Comparison of ENCODE assay signal across 9 mouse cellular contexts in the genomic region with DNA sequence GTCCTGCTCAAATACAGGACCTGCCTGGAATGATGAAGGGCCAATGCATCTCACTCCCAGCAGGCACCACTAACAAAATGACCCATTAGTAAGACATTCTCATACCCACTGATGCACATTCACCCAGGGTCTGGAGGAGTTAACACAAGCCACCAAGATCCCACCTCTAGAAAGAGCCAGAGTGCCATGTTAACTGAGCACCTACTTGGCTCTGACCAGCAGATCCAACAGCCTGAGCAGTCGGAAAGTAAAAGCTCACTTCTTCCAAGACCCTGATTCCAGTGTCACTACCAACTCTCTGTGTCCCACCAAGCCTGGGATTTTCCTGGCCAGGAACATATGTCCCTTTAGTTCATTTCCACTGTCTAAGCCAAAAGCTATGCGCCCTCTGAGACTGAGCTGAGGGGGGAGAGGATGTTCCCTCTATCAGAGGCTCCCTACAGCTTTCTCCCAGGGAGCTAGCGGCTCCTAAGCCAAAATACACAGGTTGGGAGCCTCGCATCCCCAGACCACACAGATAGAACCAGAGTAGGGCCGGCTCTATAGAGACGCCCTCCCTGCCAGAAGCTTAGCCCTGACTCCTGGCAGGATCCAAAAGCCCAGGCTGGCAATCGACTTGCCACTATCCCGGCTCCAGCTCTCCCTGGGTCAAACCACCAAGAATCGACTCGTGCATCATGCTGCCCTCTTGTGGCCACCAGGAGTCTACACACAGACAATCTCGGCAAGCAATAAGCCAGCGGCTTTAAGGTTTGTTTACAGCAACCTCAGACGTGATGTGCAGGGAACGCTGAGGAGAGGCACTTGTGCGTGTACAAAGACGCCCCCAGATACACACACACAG.
DNase-seq lines count a peak whose midpoint lies in the region; ATAC-seq and TF ChIP-seq lines count a peak whose summit lies in the region.
"Had no signal": no experiment of that assay in that cellular context is flagged by ENCODE, and none has a peak within 500 bp of the region (broad histone marks: within the 10 kb centered on the region; RNA-seq: fewer than 3 reads in every experiment).

No protein-coding gene starts in this region.

- H3K27me3 ChIP-seq in G1E (ENCODE audit: insufficient read depth, low read length), result no peaks in the 10 kb centered on the region
- H3K27me3 ChIP-seq in embryonic facial prominence, embryonic 15.5 days, result peaks cover 22% of the 10 kb centered on the region; the same call in 1 of the 2 replicates
- H3K27me3 ChIP-seq in heart, postnatal 0 days (ENCODE audit: control insufficient read depth, insufficient read depth, low read length), result peaks cover 9% of the 10 kb centered on the region; the same call in 1 of the 2 replicates

- no peaks in the 10 kb centered on the region for H3K9me3 ChIP-seq in G1E (replicated peaks)
- no peaks in the 10 kb centered on the region for H3K9me3 ChIP-seq in embryonic facial prominence, embryonic 15.5 days (replicated peaks)
- H3K9me3 ChIP-seq in heart, postnatal 0 days (replicated peaks; ENCODE audit: control insufficient read depth, low read length), result no peaks in the 10 kb centered on the region

- H3K27ac ChIP-seq in bone marrow macrophage, adult 2 months (ENCODE audit: insufficient read depth, low read depth, low read length), result no peak overlapping the region
- no peak overlapping the region for H3K27ac ChIP-seq in embryonic facial prominence, embryonic 15.5 days (replicated peaks)
- no peak overlapping the region for H3K27ac ChIP-seq in heart, postnatal 0 days (ENCODE audit: low read depth)
- H3K27ac ChIP-seq: macrophage had no signal

- peak overlapping the region; percentile 31 for H3K4me2 ChIP-seq in embryonic facial prominence, embryonic 15.5 days (replicated peaks)
- H3K4me2 ChIP-seq in heart, postnatal 0 days (ENCODE audit: low read depth, low read length), result peak overlapping the region; percentile 36

- no peak for TF ChIP-seq EP300 in heart, postnatal 0 days (IDR thresholded peaks at IDR 0.05; ENCODE audit: low read depth)

- 13% methylated on average over 16 of the region's 16 CpGs for WGBS in embryonic facial prominence, embryonic 15.5 days
- 11% methylated on average over 16 of the region's 16 CpGs for WGBS in heart, postnatal 0 days

- no peak for TF ChIP-seq POLR2A in bone marrow macrophage, adult 2 months (IDR thresholded peaks at IDR 0.05; ENCODE audit: borderline replicate concordance, low read depth, low read length)

- no peak for ATAC-seq in G1E (ENCODE audit: extremely low read depth, insufficient number of reproducible peaks, low FRiP score, poor library complexity, severe bottlenecking)
- no peak; the same call in 1 of the 2 replicates for ATAC-seq in embryonic facial prominence, embryonic 15.5 days (ENCODE audit: insufficient number of reproducible peaks, low FRiP score, low TSS enrichment, low read depth)
- ATAC-seq in heart, postnatal 0 days (ENCODE audit: insufficient read depth, low read depth), result peak; percentile 51

- H3K9ac ChIP-seq in embryonic facial prominence, embryonic 15.5 days, result no peak overlapping the region
- no peak overlapping the region for H3K9ac ChIP-seq in heart, postnatal 0 days (replicated peaks; ENCODE audit: low read depth, low read length)

- TF ChIP-seq CTCF in G1E (IDR thresholded peaks at IDR 0.05; ENCODE audit: low read depth, low read length), result peak; percentile 23; the same call in 1 of the 2 replicates
- TF ChIP-seq CTCF in bone marrow macrophage, adult 2 months (IDR thresholded peaks at IDR 0.05; ENCODE audit: low read depth, low read length), result peak; percentile 71
- peak; percentile 82 for TF ChIP-seq CTCF in heart, postnatal 0 days (IDR thresholded peaks at IDR 0.05; ENCODE audit: low read depth)

- no peak for DNase-seq in G1E (ENCODE audit: low spot score)
- DNase-seq in heart, postnatal 0 days (ENCODE audit: low spot score), result peak; percentile 35
- DNase-seq in kidney, postnatal 14 days, result peak; percentile 73
- peak; percentile 63 for DNase-seq in lung, postnatal 14 days
- DNase-seq in retina, postnatal 1 day, result peak; percentile 86
- peak; percentile 48 to 71 for DNase-seq in urinary bladder, postnatal 4 days (ENCODE audit: low spot score in 2 of 2)

- H3K4me3 ChIP-seq in G1E (ENCODE audit: low read depth, low read length), result no peak overlapping the region
- no peak overlapping the region for H3K4me3 ChIP-seq in bone marrow macrophage, adult 2 months (ENCODE audit: insufficient read depth, low read length)
- no peak overlapping the region for H3K4me3 ChIP-seq in embryonic facial prominence, embryonic 15.5 days (replicated peaks)
- no peak overlapping the region for H3K4me3 ChIP-seq in heart, postnatal 0 days (ENCODE audit: low read depth, low read length)

- H3K36me3 ChIP-seq in G1E (replicated peaks), result no peaks in the 10 kb centered on the region
- no peaks in the 10 kb centered on the region for H3K36me3 ChIP-seq in embryonic facial prominence, embryonic 15.5 days
- H3K36me3 ChIP-seq in heart, postnatal 0 days (replicated peaks; ENCODE audit: control insufficient read depth, insufficient read depth, low read length), result no peaks in the 10 kb centered on the region

- H3K4me1 ChIP-seq in G1E (ENCODE audit: insufficient read depth, low read depth, low read length), result no peaks in the 10 kb centered on the region
- no peaks in the 10 kb centered on the region for H3K4me1 ChIP-seq in bone marrow macrophage, adult 2 months (ENCODE audit: control insufficient read depth, insufficient read depth, low read length)
- peaks cover 3% of the 10 kb centered on the region; the same call in 1 of the 2 replicates for H3K4me1 ChIP-seq in embryonic facial prominence, embryonic 15.5 days
- H3K4me1 ChIP-seq in heart, postnatal 0 days (ENCODE audit: control insufficient read depth, insufficient read depth), result no peaks in the 10 kb centered on the region

Comparison
In these comparisons a context has a peak if more than half of its experiments do, and no peak if none do; other contexts are left out.
1. CTCF ChIP-seq: peak in every context shown above with its lines; median percentile 82 in heart, postnatal 0 days; 71 in bone marrow macrophage, adult 2 months; 23 in G1E.